20 mouse cellular contexts compared by ENCODE assay signal in the genomic region with DNA sequence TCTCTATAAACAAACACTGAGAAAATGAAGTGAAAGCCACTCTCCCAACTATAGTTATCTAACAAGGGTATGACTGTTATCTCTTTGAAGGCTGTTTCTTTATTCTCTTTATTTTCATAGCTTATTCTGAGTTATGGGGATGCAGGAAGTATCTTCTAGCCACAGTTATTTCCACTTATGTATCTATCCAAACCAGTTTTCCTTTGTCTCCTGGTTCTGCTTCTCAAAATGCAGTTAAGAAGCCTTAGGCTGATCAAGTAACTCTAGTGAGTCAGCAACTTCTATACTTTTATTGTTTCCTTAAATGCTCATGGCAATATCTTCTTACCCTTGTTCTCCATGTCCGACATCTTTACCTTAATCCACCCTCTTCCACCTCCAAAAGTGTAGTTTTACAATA. TPM values are rescaled to one million over a fixed set of nuclear protein-coding genes. Genes with fewer than 3 reads are reported as not detected.
A peak's percentile ranks its signal among the peaks of the same experiment; 100 is the strongest.
DNase-seq lines count a peak whose midpoint lies in the region; TF ChIP-seq lines count a peak whose summit lies in the region.
"Had no signal": no experiment of that assay in that cellular context is flagged by ENCODE, and none has a peak within 500 bp of the region (broad histone marks: within the 10 kb centered on the region; RNA-seq: fewer than 3 reads in every experiment).

No protein-coding gene starts in this region.

- DNase-seq in left cerebral cortex, adult 2 months (ENCODE audit: extremely low spot score in 1 of 2, low spot score in 2 of 2), result no peak
- DNase-seq in left cerebral cortex, postnatal 4 days, result no peak
- DNase-seq in 416B (ENCODE audit: low read depth) (peak; percentile 34), MEL-GATA-1-ER (ENCODE audit: extremely low read depth, low read depth) (peak; percentile 51)
- DNase-seq in right cerebral cortex, postnatal 25 days, result no peak
- no peak for DNase-seq in layer of hippocampus, adult 2 months (ENCODE audit: low spot score in 2 of 2)
- DNase-seq: adrenal gland, adult 2 months; adrenal gland, postnatal 10 days; adrenal gland, postnatal 25 days; cerebellum, adult 11 months; cerebellum, adult 18-20 months; cerebellum, adult 8-10 months; cerebellum, adult 9-11 months; cerebellum, postnatal 14 days; cerebellum, postnatal 36 days; forebrain, postnatal 0 days had no signal

- peak overlapping the region; percentile 40; the same call in 1 of the 2 replicates for H3K27ac ChIP-seq in left cerebral cortex, adult 2 months
- no peak overlapping the region for H3K27ac ChIP-seq in layer of hippocampus, adult 2 months
- H3K27ac ChIP-seq: embryonic facial prominence, embryonic 10.5 days; embryonic facial prominence, embryonic 12.5 days; forebrain, embryonic 13.5 days; forebrain, embryonic 15.5 days had no signal

- TF ChIP-seq CTCF in left cerebral cortex, adult 2 months (IDR thresholded peaks at IDR 0.05), result no peak
- TF ChIP-seq CTCF in layer of hippocampus, adult 2 months (conservative IDR thresholded peaks at IDR 0.05), result no peak

- no peak overlapping the region for H3K4me3 ChIP-seq in left cerebral cortex, adult 2 months
- no peak overlapping the region for H3K4me3 ChIP-seq in layer of hippocampus, adult 2 months
- H3K4me3 ChIP-seq: embryonic facial prominence, embryonic 10.5 days; embryonic facial prominence, embryonic 12.5 days; forebrain, embryonic 13.5 days; forebrain, embryonic 15.5 days had no signal

- intact Hi-C loops in left cerebral cortex, adult 2 months (cut with DNase I), result no loop called here
- intact Hi-C loops in left cerebral cortex, postnatal 4 days (cut with DNase I), result no loop called here

RNA-seq across cellular contexts. Expression of a gene that starts 16.1 kb away (rescaled TPM):
- total RNA-seq in left cerebral cortex, adult 2 months (2021), result 100 to 1,000 TPM; 125 to 134 TPM
- 100 to 1,000 TPM; 112 to 125 TPM for total RNA-seq in left cerebral cortex, postnatal 4 days (2021)
- total RNA-seq in layer of hippocampus, adult 2 months (2021), result 100 to 1,000 TPM in 1 of 2 experiments, 10 to 100 TPM in 1; 89.3 to 102 TPM

RNA-seq across cellular contexts. Expression of a gene that starts 32.9 kb away (rescaled TPM):
- 1 to 10 TPM; 1.5 to 1.7 TPM for total RNA-seq in left cerebral cortex, adult 2 months (2021)
- total RNA-seq in left cerebral cortex, postnatal 4 days (2021), result under 1 TPM in 1 of 2 experiments, not detected in 1; 0.54 TPM
- under 1 TPM; 0.37 to 0.72 TPM for total RNA-seq in layer of hippocampus, adult 2 months (2021)
- total RNA-seq: adrenal gland, postnatal 25 days had no signal

Comparison
In these comparisons a context has a peak if more than half of its experiments do, and no peak if none do; other contexts are left out.
1. DNase-seq: peak in 416B (single experiment) and MEL-GATA-1-ER (single experiment); none in left cerebral cortex, adult 2 months (0 of 2), left cerebral cortex, postnatal 4 days (single experiment), right cerebral cortex, postnatal 25 days (single experiment) and layer of hippocampus, adult 2 months (0 of 2).